Mouse (Mus musculus): ENCODE data around the gene Vmn1r21. TPM values are rescaled to one million over a fixed set of nuclear protein-coding genes. Genes with fewer than 3 reads are reported as not detected.

The Vmn1r21 gene
- polyA plus RNA-seq, 1 experiment from 2014 or later: not detected

GRCm38 (mm10) chr6:57795835-57796234 lies 54.3 kb downstream of the Vmn1r21 start:
- Histone ChIP-seq H3K27me3 (replicated peaks; ENCODE audit: control insufficient read depth, insufficient read depth, low read length) (no peaks in the 10 kb centered on the region), H3K36me3 (ENCODE audit: control insufficient read depth, insufficient read depth, low read length) (no peaks in the 10 kb centered on the region), H3K9ac (ENCODE audit: low read depth, low read length) (no peak overlapping the region), H3K9me3 (ENCODE audit: control insufficient read depth, low read length) (no peaks in the 10 kb centered on the region), H3K4me2 (ENCODE audit: low read depth, low read length) (no peak overlapping the region), H3K4me3 (ENCODE audit: low read depth, low read length) (no peak overlapping the region), H3K4me1 (ENCODE audit: control insufficient read depth, insufficient read depth, low read length) (no peaks in the 10 kb centered on the region), H3K27ac (replicated peaks; ENCODE audit: low read depth, low read length) (no peak overlapping the region)
- WGBS: 58% methylated on average over 3 of the region's 3 CpGs
- ATAC-seq (ENCODE audit: low read depth) (no peak), DNase-seq (ENCODE audit: low spot score) (peak; percentile 19)

Other genes starting within 250 kb of the Vmn1r21 start
- gene Pyurf, start 158.3 kb downstream of the Vmn1r21 start, polyA plus RNA-seq (2014; fragmentation: Nextera tagmentation; extraction: Ambion mirVana): 13.1 and 14.3 TPM in 2 replicates
- gene Lancl2, start 147.8 kb downstream of the Vmn1r21 start, polyA plus RNA-seq (2014; fragmentation: Nextera tagmentation; extraction: Ambion mirVana): 24.7 and 25.6 TPM in 2 replicates
- 25.2 and 26.6 TPM in 2 replicates for gene Vopp1, start 25.2 kb downstream of the Vmn1r21 start, polyA plus RNA-seq (2014; fragmentation: Nextera tagmentation; extraction: Ambion mirVana)
- not detected in 2 replicates for gene Vmn1r22, start 57.7 kb upstream of the Vmn1r21 start, polyA plus RNA-seq (2014; fragmentation: Nextera tagmentation; extraction: Ambion mirVana)
- gene Vmn1r23, start 76.5 kb upstream of the Vmn1r21 start, polyA plus RNA-seq (2014; fragmentation: Nextera tagmentation; extraction: Ambion mirVana): not detected in 2 replicates
- gene Vmn1r24, start 111.2 kb upstream of the Vmn1r21 start, polyA plus RNA-seq (2014; fragmentation: Nextera tagmentation; extraction: Ambion mirVana): not detected in 2 replicates
- not detected in 2 replicates for gene Vmn1r25, start 130.5 kb upstream of the Vmn1r21 start, polyA plus RNA-seq (2014; fragmentation: Nextera tagmentation; extraction: Ambion mirVana)
- not detected in 2 replicates for gene Vmn1r26, start 164.8 kb upstream of the Vmn1r21 start, polyA plus RNA-seq (2014; fragmentation: Nextera tagmentation; extraction: Ambion mirVana)

Measured in embryonic facial prominence, embryonic 14.5 days (tissue).